Mouse (Mus musculus) embryonic facial prominence, embryonic 15.5 days (tissue): Measurements from ENCODE around the gene Kansl3. TPM values are rescaled to one million over a fixed set of nuclear protein-coding genes. Genes with fewer than 3 reads are reported as not detected.

Experiments
- ATAC-seq: fragments of 200-750 bp; cut with Nextera tagmentation; 2 replicates; pipeline ENCODE4 v1.8.0; 2017; ENCODE audit warnings: low read depth, moderate TSS enrichment; ENCODE audit not compliant: insufficient number of reproducible peaks, low FRiP score, low TSS enrichment
- H3K27ac ChIP-seq: fragments of 300-500 bp; sonication (generic); replicated peaks from 2 replicates; pipeline ENCODE4 v1.5.1; 2015; ENCODE audit warnings: mild to moderate bottlenecking, inconsistent platforms
- H3K27me3 ChIP-seq: fragments of 300-500 bp; sonication (generic); 2 replicates; pipeline ENCODE4 v1.6.1; 2015; ENCODE audit warnings: inconsistent platforms
- H3K36me3 ChIP-seq: fragments of 300-500 bp; sonication (generic); 2 replicates; pipeline ENCODE4 v1.6.1; 2015; ENCODE audit warnings: mild to moderate bottlenecking, inconsistent platforms
- H3K4me1 ChIP-seq: fragments of 300-500 bp; sonication (generic); 2 replicates; pipeline ENCODE4 v1.6.1; 2015; ENCODE audit warnings: inconsistent platforms
- H3K4me2 ChIP-seq: fragments of 300-500 bp; sonication (generic); replicated peaks from 2 replicates; pipeline ENCODE4 v1.6.1; 2015; ENCODE audit warnings: mild to moderate bottlenecking, inconsistent platforms
- H3K4me3 ChIP-seq: fragments of 300-500 bp; sonication (generic); replicated peaks from 2 replicates; pipeline ENCODE4 v1.5.1; 2015; ENCODE audit warnings: mild to moderate bottlenecking, inconsistent platforms
- H3K9ac ChIP-seq: fragments of 300-500 bp; sonication (generic); 2 replicates; pipeline ENCODE4 v1.6.1; 2015; ENCODE audit warnings: inconsistent platforms
- H3K9me3 ChIP-seq: fragments of 300-500 bp; sonication (generic); replicated peaks from 2 replicates; pipeline ENCODE4 v1.6.1; 2016; ENCODE audit warnings: inconsistent platforms
- WGBS: fragments of 180-500 bp; shearing (Covaris S2); methylation state at CpG from one replicate; pipeline ENCODE4 v1.1.7; 2015; 5-methylcytosine and 5-hydroxymethylcytosine counted together
- polyA plus RNA-seq: library from polyadenylated mRNA; unstranded; fragments of >200 nt; fragmentation: Nextera tagmentation; extraction: Ambion mirVana; gene quantifications from 2 replicates; pipeline ENCODE4 v1.2.1, GENCODE M21; 2015

Gene Kansl3
- polyA plus RNA-seq, 1 experiment from 2014 or later: 42.2 TPM

- Histone ChIP-seq H3K9ac (no peak overlapping the region), H3K27me3 (peaks cover 40% of the 10 kb centered on the region), H3K36me3 (no peaks in the 10 kb centered on the region), H3K4me2 (peak overlapping the region; percentile 74), H3K4me3 (peak overlapping the region; percentile 37), H3K4me1 (peaks cover 29% of the 10 kb centered on the region), H3K27ac (peak overlapping the region; percentile 66), H3K9me3 (no peaks in the 10 kb centered on the region)
- WGBS: 9% methylated on average over 30 of the region's 30 CpGs
- ATAC-seq: peak; percentile 72
These were observed 65.3 kb downstream of the Kansl3 start for GRCm38 (mm10) chr1:36303381-36304320.

GRCm38 (mm10) chr1:36302957-36303356 is 66.0 kb downstream of the Kansl3 start:
- Histone ChIP-seq H3K27ac (peak overlapping the region; percentile 66), H3K36me3 (no peaks in the 10 kb centered on the region), H3K27me3 (peaks cover 43% of the 10 kb centered on the region), H3K9ac (no peak overlapping the region), H3K4me1 (peaks cover 22% of the 10 kb centered on the region), H3K9me3 (no peaks in the 10 kb centered on the region), H3K4me2 (peak overlapping the region; percentile 74), H3K4me3 (peak overlapping the region; percentile 37)
- WGBS: 14% methylated on average over 9 of the region's 9 CpGs
- ATAC-seq: no peak

- Histone ChIP-seq H3K4me3 (no peak overlapping the region), H3K36me3 (no peaks in the 10 kb centered on the region), H3K27ac (no peak overlapping the region), H3K4me1 (peaks cover 21% of the 10 kb centered on the region), H3K9me3 (no peaks in the 10 kb centered on the region), H3K9ac (no peak overlapping the region), H3K4me2 (no peak overlapping the region), H3K27me3 (peaks cover 50% of the 10 kb centered on the region)
- WGBS: 64% methylated on average over 8 of the region's 8 CpGs
- ATAC-seq: no peak
These were observed 66.7 kb downstream of the Kansl3 start for GRCm38 (mm10) chr1:36302273-36302672.

GRCm38 (mm10) chr1:36300486-36300885 is 68.5 kb downstream of the Kansl3 start:
- H3K4me2 ChIP-seq: no peak overlapping the region
- ATAC-seq: no peak
- H3K27me3 ChIP-seq: peaks cover 60% of the 10 kb centered on the region
- peaks cover 21% of the 10 kb centered on the region for H3K4me1 ChIP-seq
- WGBS: 84% methylated on average over 6 of the region's 6 CpGs
- H3K4me3 ChIP-seq: no peak overlapping the region
- H3K9me3 ChIP-seq: no peaks in the 10 kb centered on the region
- H3K27ac ChIP-seq: no peak overlapping the region
- no peaks in the 10 kb centered on the region for H3K36me3 ChIP-seq
- H3K9ac ChIP-seq: no peak overlapping the region

GRCm38 (mm10) chr1:36299676-36300075 is 69.3 kb downstream of the Kansl3 start:
- WGBS: 47% methylated on average over 2 of the region's 2 CpGs
- Histone ChIP-seq H3K4me3 (no peak overlapping the region), H3K27ac (no peak overlapping the region), H3K9ac (no peak overlapping the region), H3K9me3 (no peaks in the 10 kb centered on the region), H3K4me2 (no peak overlapping the region), H3K27me3 (peaks cover 60% of the 10 kb centered on the region), H3K4me1 (peaks cover 16% of the 10 kb centered on the region), H3K36me3 (no peaks in the 10 kb centered on the region)
- no peak for ATAC-seq

- Histone ChIP-seq H3K36me3 (no peaks in the 10 kb centered on the region), H3K9me3 (no peaks in the 10 kb centered on the region), H3K27ac (no peak overlapping the region), H3K4me2 (no peak overlapping the region), H3K9ac (no peak overlapping the region), H3K4me3 (no peak overlapping the region), H3K4me1 (peaks cover 10% of the 10 kb centered on the region), H3K27me3 (peaks cover 60% of the 10 kb centered on the region)
- ATAC-seq: no peak
- WGBS: 22% methylated on average over 13 of the region's 13 CpGs
These were observed 69.9 kb downstream of the Kansl3 start for GRCm38 (mm10) chr1:36299126-36299525.

GRCm38 (mm10) chr1:36298107-36298506 is 70.9 kb downstream of the Kansl3 start:
- WGBS: 67% methylated on average over 4 of the region's 4 CpGs
- H3K27me3 ChIP-seq: peaks cover 60% of the 10 kb centered on the region
- peaks cover 3% of the 10 kb centered on the region for H3K4me1 ChIP-seq
- H3K9me3 ChIP-seq: no peaks in the 10 kb centered on the region
- ATAC-seq: no peak
- H3K4me3 ChIP-seq: no peak overlapping the region
- H3K9ac ChIP-seq: no peak overlapping the region
- no peak overlapping the region for H3K4me2 ChIP-seq
- H3K27ac ChIP-seq: no peak overlapping the region
- no peaks in the 10 kb centered on the region for H3K36me3 ChIP-seq

- Histone ChIP-seq H3K36me3 (no peaks in the 10 kb centered on the region), H3K27ac (no peak overlapping the region), H3K9ac (no peak overlapping the region), H3K4me3 (no peak overlapping the region), H3K27me3 (peaks cover 53% of the 10 kb centered on the region), H3K9me3 (no peaks in the 10 kb centered on the region), H3K4me2 (no peak overlapping the region), H3K4me1 (no peaks in the 10 kb centered on the region)
- no peak for ATAC-seq
- WGBS: 62% methylated on average over 9 of the region's 9 CpGs
These were observed 72.4 kb downstream of the Kansl3 start for GRCm38 (mm10) chr1:36296466-36297149.

GRCm38 (mm10) chr1:36294402-36294801 is 74.6 kb downstream of the Kansl3 start:
- no peak overlapping the region for H3K9ac ChIP-seq
- no peak for ATAC-seq
- H3K27ac ChIP-seq: no peak overlapping the region
- no peaks in the 10 kb centered on the region for H3K9me3 ChIP-seq
- 74% methylated on average over 3 of the region's 3 CpGs for WGBS
- no peaks in the 10 kb centered on the region for H3K36me3 ChIP-seq
- H3K27me3 ChIP-seq: peaks cover 31% of the 10 kb centered on the region
- no peak overlapping the region for H3K4me2 ChIP-seq
- H3K4me1 ChIP-seq: no peaks in the 10 kb centered on the region
- no peak overlapping the region for H3K4me3 ChIP-seq

GRCm38 (mm10) chr1:36293470-36293869 is 75.5 kb downstream of the Kansl3 start:
- Histone ChIP-seq H3K4me3 (no peak overlapping the region), H3K9ac (no peak overlapping the region), H3K27me3 (peaks cover 21% of the 10 kb centered on the region), H3K4me2 (no peak overlapping the region), H3K36me3 (no peaks in the 10 kb centered on the region), H3K27ac (no peak overlapping the region), H3K9me3 (no peaks in the 10 kb centered on the region), H3K4me1 (no peaks in the 10 kb centered on the region)
- no peak for ATAC-seq
- WGBS: 91% methylated on average over 8 of the region's 8 CpGs
